Mouse (Mus musculus) v-Abl transformed pro-B cells (cell line): ENCODE results near the gene Cdipt.

Experiments used
- in situ Hi-C, 2 experiments: fragments of 400-800 bp; cut with MboI; formaldehyde crosslinking; loops; one replicate each; pipeline ENCODE4 v1.15.1; 2025; ENCODE audit not compliant: unreplicated experiment in 2 of 2

The Cdipt gene

DNA sequence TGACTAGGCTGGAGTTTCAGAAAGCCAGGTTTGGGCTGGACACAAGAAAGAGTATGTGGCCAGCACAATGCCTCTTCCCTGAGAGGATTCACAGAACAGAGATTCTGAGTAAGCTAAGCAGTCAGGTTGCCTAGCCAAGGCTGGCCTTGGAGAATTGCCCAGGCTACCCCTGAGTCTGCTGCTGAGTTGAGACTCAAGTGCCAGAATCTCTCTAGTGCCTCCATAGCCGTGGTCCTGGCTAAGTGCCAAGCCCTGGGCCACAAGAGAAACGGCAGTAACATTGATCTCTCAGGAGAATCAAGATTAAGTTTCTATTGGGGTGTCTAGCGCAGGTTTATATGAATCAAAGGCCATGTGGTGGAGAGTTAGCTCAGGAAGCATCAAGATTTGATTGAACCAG, 10.1 kb upstream of the Cdipt start:
- in situ Hi-C loops: loop anchor here in 1 of 2 experiments (25.0 kb wide), 1 partner anchor 128 kb away; the partner anchor contains the start of genes 4930451I11Rik and Doc2a

DNA sequence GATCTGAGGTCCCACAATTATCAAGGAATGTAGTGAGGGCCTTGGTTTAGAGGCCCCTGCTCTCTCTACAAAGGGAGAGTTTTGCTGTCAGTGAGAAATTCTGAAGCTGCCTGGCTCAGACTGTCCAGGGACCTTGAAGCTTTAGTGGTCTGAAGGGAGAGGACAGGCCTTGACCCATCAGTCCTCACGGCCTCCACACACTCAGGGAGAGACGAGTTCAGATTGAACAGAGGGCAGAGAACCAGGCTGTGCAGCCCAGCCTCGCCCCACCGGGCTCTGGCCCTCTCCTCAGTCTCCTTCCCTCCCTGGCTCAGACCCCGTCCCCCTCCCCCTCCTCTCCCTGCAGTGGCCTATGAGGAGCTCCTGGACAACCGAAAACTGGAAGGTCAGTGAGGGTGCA, 8.4 kb upstream of the Cdipt start:
- in situ Hi-C loops: loop anchor here in 1 of 2 experiments (25.0 kb wide), 1 partner anchor 130 kb away; the partner anchor contains the start of genes 4930451I11Rik and Doc2a

DNA sequence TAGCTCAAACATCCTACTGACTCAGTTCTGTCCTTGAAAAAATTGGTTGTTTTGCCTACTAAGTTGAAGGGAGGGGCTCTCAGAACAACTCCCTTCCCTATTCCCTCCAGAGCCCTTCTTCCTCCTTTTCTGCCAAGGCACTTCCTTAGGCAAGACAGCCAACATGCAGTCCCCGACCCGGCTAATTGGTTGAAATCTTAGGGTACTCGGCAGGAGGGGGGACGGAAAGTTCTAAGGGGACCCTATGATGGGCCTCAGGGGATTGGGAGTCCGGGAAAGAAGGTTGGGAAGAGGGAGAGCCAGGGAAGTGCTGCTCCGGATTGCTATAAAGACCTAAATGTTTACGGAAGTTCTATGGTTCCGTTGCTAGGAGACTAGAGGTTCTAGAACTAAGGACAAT, 221 bp upstream of the Cdipt start:
- in situ Hi-C loops: loop anchor here in 1 of 2 experiments (5.0 kb wide), 1 partner anchor 37 kb away; the partner anchor contains the start of gene Mvp

DNA sequence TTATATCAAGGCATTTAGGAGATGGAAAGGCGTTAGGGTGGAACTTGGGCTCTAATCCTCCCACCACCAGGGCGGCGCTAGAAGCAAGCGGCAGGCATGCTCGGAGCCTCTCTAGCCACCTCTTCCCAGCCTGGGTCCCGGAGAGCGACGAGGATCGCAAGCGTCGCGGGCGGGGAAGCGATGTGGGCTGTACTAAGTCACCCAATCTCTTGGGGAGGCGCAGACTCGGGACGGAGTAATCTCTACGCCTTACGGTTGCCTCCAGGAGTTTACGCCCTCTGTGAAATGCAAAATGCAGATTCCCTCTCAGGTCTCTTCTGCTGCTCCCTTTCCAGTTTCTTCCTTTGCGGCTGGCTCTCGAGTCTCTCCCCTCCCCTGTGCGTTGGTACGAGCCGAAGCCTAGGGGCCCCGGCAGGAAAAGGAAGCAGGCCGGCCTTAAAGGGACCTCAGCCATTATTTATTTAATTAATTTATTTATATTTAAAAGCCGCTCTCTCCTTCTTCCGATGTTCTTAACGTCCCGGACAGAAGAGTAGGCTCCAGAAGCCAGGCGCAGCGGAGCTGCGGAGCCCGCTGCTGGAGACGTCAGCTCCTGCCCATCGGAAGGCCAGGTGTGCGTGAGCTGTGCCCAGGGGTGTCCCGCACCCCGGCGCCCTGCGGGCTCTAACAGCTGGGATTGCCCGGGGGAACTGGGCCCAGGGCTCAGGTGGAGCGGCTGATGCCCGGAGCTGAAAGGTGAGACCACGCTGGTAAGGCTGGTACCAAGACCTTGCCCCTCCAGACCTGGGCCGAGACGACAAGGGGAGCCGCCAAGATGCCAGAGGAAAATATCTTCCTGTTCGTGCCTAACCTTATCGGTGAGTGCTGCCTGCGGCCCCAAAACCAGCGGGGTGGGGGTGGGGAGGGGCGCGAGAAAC, 494 bp downstream of the Cdipt start, which contains the start of gene Cdiptos:
Gene Cdiptos (minus strand): TSS at position 149 of the 917 bp plus-strand sequence.
- in situ Hi-C loops: loop anchor here in 1 of 2 experiments (5.0 kb wide), 1 partner anchor 36 kb away; the partner anchor contains the start of gene Mvp

DNA sequence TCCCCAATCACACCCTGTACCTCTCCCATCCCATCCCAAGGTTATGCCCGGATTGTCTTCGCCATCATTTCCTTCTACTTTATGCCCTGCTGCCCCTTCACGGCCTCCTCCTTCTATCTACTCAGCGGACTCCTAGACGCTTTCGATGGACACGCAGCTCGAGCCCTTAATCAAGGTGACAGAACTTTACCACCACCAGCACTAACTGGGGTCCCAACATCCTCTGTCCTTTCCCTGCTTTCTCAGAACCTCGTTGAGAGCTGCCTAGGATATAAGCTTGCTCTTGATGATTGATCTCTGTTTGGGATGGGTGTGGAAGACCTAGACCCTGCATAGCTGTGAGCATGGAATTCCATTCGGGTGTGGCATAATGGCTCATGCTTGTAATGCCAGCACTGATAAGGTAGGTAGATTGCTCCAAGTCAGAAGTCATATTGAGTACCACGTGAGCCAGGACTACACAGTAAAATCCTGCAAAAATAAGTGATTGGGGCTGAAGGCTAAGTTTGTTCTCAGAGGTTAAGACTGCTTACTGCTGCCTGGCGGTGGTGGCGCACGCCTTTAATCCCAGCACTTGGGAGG, 1.3 kb downstream of the Cdipt start:
- in situ Hi-C loops: loop anchor here in 1 of 2 experiments (5.0 kb wide), 1 partner anchor 35 kb away; the partner anchor contains the start of gene Mvp

DNA sequence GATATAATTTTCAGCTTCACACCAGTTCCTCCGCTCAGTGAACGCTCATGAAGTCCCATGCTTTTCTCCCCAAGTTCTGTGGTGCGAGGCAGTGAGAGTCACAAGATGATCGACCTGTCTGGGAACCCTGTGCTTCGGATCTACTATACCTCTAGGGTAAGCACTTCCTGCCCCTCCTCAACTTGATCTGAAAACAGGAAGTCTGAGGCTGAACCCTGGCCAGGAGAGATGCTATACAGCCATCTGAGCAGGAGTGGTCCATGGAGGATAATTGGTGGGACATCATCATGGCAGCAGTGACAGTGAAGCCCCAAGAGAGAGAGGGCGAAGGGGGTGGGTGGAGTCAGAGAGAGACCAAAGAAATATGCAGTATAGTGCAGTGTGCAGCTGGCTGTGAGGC, 3.1 kb downstream of the Cdipt start:
- in situ Hi-C loops: loop anchor here in 1 of 2 experiments (5.0 kb wide), 1 partner anchor 33 kb away; the partner anchor contains the start of gene Mvp

DNA sequence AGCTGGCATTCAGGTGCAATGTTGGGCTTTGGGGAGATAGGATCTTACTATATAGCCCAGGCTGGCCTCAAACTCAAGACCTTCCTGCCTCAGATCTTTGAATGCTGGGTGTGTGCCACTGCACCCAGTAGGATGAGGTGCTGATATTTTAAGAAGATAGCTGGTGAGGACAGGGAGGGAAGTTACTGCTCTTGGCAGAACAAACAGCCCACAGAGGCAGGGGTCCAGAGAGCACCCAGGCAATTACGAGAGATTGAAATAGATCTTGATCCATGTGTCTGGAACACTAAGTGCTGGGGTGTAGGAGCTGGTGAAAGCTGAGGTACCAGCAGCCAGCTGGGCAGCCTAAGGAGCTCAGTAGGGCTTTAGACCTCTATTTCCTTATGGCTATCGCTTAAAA, 5.9 kb downstream of the Cdipt start:
- in situ Hi-C loops: no loop called here

DNA sequence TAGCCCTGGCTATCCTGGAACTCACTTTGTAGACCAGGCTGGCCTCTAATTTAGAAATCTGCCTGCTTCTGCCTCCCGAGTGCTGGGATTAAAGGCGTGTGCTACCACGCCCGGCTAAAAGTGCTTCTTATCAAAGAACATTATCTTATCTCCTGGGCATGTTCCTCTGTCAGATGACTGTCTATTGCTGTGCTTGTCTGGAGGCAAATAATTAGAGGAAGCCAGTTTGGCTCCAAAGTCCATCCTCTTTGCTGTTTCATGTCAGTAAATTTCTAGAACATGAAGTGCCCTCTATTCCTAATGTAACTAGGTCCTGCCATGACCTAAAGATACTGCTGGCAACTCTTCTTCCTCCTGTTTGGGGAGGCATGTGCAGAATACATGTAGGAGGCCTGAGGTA, 6.3 kb downstream of the Cdipt start:
- in situ Hi-C loops: no loop called here

DNA sequence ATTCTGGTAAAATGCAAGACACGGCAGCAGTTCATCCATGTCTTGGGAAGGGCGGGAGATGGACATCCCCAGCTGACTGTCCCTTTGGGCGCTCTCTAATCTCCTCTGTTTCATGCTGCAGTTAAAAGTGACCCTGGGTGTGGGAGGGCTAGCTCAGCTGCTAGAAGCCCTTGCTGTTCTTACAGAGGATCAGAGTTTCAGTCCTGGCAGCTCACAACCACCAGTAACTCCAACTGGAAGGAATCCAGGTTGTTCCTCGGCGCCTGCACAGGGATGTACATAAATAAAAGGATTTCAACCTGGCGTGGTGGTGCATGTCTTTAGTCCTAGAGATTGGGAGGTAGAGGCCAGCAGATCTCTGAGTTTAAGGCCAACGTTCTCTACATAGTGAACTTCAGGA, 7.4 kb downstream of the Cdipt start:
- in situ Hi-C loops: no loop called here

DNA sequence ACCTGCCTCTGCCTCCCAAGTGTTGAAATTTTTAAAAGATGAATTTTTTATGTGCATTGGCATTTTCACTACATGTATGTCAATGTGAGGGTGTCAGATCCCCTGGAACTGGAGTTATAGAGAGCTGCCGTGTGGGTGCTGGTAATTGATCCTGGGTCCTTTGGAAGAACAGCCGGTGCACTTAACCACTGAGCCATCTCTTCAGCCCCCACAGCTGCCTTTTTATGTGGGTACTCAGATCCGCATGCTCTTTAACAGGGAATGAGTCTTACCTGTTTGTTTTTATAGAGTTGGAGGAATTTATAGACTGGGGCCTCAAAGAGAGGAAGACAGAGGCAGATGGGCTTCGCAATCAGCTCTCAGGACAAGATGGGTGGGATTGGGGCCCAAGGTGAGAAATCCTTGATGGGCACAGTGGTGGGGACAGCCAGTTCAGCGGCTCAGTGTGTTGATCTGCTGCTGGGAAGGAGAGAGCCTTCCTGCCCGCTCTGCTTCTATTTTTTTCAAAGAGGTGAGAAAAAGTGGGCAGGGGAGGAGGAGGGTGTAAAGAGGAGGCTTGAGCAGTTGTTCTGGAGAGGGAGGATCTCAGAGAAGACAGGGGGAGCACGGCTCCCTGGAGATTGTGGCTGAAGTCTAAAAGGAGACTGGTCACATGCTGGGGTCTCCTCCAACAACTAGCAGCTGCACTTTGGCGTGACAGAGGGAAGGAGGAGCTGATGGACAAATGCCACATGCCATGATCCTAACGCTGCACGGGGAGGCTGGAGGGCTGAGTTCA, 9.1 kb downstream of the Cdipt start:
- in situ Hi-C loops: no loop called here

DNA sequence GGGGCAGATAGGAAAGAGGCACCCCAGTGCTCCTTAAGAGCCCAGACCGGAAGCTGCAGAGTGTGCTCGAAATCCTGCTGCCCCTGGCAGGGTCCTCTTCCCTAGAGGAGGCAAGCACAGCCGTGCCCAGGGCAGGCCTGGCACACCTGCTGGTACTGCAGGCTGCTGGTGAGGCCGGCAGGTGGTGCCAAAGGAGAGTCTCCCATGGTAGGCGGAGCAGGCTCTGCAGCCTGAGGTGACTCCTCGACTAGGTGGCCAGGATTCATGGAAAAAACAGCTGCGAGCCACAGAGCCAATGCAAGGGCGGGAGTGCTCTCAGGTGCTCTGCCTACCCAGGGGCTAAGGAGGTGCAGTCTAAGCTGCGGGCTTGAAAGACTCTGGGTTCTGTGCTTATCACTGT, 10.6 kb downstream of the Cdipt start:
- in situ Hi-C loops: no loop called here

DNA sequence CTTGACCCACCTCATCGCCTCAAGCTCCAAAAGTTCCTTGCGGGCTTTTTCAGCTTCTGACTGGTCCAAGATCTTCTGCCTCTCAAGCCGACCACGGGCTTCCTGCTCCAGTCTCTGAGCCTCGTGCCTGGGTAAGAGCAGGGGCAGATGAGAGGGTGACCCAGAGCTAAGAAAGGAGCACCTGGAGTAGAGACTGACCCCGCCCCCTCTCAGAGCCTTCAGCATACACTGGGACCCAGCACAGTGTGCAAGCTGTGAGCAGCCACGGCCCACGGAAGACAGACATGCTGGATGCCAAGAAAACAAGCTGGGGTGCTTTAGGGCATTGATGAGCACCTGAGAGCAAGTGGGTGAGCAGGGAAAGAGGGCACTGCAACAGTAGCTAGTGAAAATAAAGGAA, 13.1 kb downstream of the Cdipt start:
- in situ Hi-C loops: no loop called here

DNA sequence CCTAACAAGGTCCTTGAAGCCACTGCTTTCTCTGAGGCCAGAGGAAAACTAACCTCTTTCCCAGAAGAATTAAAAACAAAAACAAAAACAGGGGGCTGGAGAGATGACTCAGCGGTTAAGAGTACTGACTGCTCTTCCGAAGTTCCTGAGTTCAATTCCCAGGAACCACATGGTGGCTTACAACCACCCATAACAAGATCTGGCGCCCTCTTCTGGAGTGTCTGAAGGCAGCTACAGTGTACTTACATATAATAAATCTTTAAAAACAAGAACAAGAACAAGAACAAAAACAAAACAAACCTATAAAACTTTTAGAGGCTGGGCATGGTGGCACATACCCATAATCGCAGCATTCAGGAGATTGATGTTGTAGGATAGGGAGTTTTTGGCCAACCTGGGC, 20.7 kb downstream of the Cdipt start:
- in situ Hi-C loops: no loop called here

DNA sequence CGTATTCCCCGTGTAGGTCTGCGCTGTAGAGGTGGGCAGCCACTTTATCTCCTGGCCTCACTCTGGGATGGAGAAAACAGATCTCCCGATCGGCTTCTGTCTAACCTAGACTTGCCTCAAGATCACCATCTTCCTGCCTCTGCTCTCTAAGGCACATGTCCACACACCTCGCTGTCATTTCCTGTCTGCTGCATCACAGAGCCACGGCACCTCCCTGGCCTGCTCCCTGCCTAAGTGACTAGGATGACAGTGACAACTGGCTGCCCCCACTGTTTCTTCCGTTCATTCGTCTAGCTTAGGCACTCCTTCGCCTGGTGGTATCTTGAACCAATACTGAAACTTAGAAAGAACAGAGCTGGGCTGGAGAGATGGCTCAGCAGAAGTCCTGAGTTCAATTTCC, 23.9 kb downstream of the Cdipt start:
- in situ Hi-C loops: no loop called here

DNA sequence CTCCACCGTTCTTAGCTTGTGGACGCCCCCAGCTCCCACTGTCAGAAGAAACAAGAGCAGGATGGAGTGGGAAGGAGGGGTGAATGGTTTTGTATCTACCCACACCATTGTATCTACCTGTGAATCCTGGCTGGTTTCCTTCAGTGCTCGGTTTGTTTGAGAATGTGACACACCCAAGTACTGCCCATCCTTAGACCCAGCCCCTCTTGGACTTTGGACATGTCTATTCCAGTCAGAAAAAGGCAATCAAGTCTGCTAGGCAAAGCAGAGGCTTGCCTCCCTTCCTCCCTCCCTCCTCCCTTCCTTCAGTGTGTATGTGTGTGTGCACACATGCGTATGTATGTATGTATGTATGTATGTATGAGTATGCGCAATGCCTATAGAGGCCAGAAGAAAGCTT, 27.9 kb downstream of the Cdipt start:
- in situ Hi-C loops: loop anchor here in 1 of 2 experiments (10.0 kb wide), 1 partner anchor 49 kb away; the partner anchor contains the start of gene Sez6l2

DNA sequence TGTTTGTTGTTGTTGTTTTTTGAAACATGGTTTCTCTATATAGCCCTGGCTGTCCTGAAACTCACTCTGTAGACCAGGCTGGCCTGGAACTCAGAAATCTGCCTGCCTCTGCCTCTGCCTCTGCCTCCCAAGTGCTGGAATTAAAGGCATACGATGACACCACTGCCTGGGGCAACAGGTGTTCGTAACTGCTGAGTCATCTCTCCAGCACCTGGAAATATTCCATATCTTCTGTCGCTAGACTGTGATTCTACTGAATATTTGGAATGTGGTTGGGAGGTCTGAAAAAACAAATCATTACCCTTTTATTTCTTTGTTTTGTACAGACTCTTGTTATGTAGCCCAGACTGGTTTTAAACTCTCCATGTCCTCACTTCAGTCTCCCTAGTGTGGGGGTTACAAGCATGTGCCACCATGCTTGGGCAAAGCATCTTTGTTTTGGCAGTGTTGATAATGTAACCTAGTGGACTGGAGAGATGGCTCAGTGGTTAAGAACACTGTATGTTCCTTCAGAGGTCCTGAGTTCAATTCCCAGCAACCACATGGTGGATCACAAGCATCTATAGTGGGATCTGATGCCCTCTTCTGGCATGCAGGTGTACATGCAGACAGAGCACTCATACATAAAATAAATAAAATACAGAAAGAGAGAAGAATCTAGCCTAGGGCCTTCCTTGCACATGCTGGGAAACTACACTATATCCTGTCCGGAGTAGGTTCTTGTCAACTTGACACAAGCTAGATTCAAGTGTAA, 28.6 kb downstream of the Cdipt start:
- in situ Hi-C loops: loop anchor here in 1 of 2 experiments (10.0 kb wide), 1 partner anchor 49 kb away; the partner anchor contains the start of gene Sez6l2

DNA sequence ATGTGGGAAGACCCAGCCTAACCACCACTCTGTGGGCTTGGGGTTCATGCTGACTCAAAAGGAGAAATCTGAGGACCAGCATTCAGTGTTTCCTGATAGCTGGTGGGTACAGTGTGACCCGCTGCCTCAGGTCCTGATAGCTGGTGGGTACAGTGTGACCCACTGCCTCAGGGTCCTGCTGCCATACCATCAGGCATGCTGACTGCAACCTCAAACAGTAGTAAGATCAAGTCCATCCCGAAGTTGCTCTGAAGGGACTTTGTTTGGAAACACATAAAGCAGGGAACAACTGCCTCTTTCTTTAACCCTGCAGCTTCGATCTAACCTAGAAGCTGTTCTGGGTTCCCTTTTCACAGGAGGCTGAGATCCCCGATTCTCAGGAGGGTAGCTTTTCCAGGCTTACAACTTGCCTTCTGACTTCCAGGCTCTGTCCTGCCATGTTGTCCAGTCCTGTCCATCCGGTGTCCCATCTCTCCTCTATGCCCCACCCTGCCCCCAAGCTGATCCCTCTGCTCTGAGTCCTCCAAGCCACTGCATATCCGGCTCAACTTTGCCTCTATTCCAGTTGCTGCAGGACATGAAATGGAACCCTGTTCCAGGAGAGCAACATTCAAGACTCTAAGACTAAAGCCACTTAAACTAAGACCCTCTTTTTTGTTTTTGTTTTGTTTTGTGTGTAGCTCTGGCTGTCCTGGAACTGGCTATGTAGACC, 31.8 kb downstream of the Cdipt start:
- in situ Hi-C loops: loop anchor here in 1 of 2 experiments (10.0 kb wide), 1 partner anchor 53 kb away; the partner anchor contains the start of gene Sez6l2

DNA sequence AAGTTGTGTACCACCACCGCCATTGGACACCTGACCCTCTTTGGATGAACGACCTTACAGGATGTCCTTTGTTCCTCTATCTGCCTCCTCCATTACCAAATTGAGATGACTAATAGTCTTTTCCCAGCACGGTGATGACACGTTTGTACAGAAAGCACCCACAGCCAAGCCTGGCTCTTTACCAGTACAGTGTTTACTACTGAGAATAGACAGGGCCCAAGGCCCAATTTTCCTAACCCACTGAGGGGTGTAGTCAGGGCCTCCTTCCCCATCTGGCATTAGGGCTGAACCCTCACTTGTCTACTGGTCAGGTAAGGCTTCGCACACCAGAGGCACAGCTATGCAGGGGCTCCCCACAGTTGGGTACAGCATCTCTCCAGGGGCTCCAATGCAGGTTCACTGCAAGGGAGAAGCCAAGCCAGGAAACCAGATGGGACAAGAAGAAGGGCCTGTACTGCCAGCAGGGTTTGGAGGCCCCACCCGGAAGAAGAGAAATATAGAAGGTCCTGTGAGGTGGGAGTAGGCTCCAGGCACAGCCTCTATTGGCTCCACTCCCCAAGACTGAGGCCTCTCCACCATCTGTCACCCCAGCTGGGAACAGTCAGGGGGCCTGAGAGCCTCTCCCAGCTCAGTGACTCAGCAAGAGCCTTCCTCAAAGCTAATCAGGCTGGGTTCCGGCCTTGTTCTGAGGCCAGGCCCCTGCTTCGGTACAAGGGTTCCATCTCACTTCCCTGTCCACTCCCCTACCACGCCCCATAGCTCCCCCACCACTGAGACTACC, 32.7 kb downstream of the Cdipt start:
- in situ Hi-C loops: loop anchor here in 1 of 2 experiments (10.0 kb wide), 1 partner anchor 54 kb away; the partner anchor contains the start of gene Sez6l2
